Mouse (Mus musculus) frontal cortex, adult (tissue): Measurements from ENCODE around the gene Pde7b.

Experiments
- ATAC-seq: cut with Nextera tagmentation; 2 replicates; pipeline ENCODE4 v1.9.2; 2017; ENCODE audit warnings: mild to moderate bottlenecking, moderate library complexity, mixed read lengths; ENCODE audit not compliant: low TSS enrichment

Gene Pde7b

GRCm38 (mm10) chr10:20722651-20723520, 2.0 kb downstream of the Pde7b start:
- peak; percentile 20; the same call in 1 of the 2 replicates for ATAC-seq

- ATAC-seq = no peak
Observed at GRCm38 (mm10) chr10:20719201-20719600, 5.7 kb downstream of the Pde7b start.

- no peak for ATAC-seq
Observed at GRCm38 (mm10) chr10:20700633-20701032, 24.2 kb downstream of the Pde7b start.

GRCm38 (mm10) chr10:20699874-20700273, 25.0 kb downstream of the Pde7b start:
- ATAC-seq = peak; percentile 61; the same call in 1 of the 2 replicates

GRCm38 (mm10) chr10:20695637-20696036, 29.2 kb downstream of the Pde7b start:
- no peak for ATAC-seq

- ATAC-seq = peak; percentile 80
Observed at GRCm38 (mm10) chr10:20690002-20690401, 34.9 kb downstream of the Pde7b start.

- ATAC-seq = no peak
Observed at GRCm38 (mm10) chr10:20684151-20684550, 40.7 kb downstream of the Pde7b start.

GRCm38 (mm10) chr10:20680986-20681385, 43.9 kb downstream of the Pde7b start:
- ATAC-seq = no peak

- no peak for ATAC-seq
Observed at GRCm38 (mm10) chr10:20675321-20675720, 49.6 kb downstream of the Pde7b start.

GRCm38 (mm10) chr10:20673798-20674197, 51.1 kb downstream of the Pde7b start:
- ATAC-seq = peak; percentile 88

GRCm38 (mm10) chr10:20672591-20672990, 52.3 kb downstream of the Pde7b start:
- ATAC-seq = no peak

- ATAC-seq = no peak
Observed at GRCm38 (mm10) chr10:20671621-20672020, 53.3 kb downstream of the Pde7b start.

GRCm38 (mm10) chr10:20670541-20670940, 54.3 kb downstream of the Pde7b start:
- no peak for ATAC-seq

- ATAC-seq = no peak
Observed at GRCm38 (mm10) chr10:20669467-20669866, 55.4 kb downstream of the Pde7b start.

GRCm38 (mm10) chr10:20668577-20668976, 56.3 kb downstream of the Pde7b start:
- peak; percentile 71 for ATAC-seq

- ATAC-seq = no peak
Observed at GRCm38 (mm10) chr10:20666655-20667054, 58.2 kb downstream of the Pde7b start.

- no peak for ATAC-seq
Observed at GRCm38 (mm10) chr10:20662951-20663350, 61.9 kb downstream of the Pde7b start.

- ATAC-seq = no peak
Observed at GRCm38 (mm10) chr10:20661684-20662083, 63.2 kb downstream of the Pde7b start.

- no peak for ATAC-seq
Observed at GRCm38 (mm10) chr10:20659718-20660117, 65.2 kb downstream of the Pde7b start.

- ATAC-seq = peak; percentile 54
Observed at GRCm38 (mm10) chr10:20659268-20659667, 65.6 kb downstream of the Pde7b start.

GRCm38 (mm10) chr10:20658716-20659115, 66.2 kb downstream of the Pde7b start:
- peak; percentile 86 for ATAC-seq

GRCm38 (mm10) chr10:20657316-20658081, 67.4 kb downstream of the Pde7b start:
- ATAC-seq = no peak

- ATAC-seq = no peak
Observed at GRCm38 (mm10) chr10:20654590-20654989, 70.3 kb downstream of the Pde7b start.
